Mouse (Mus musculus) embryonic facial prominence, embryonic 12.5 days (tissue): ENCODE measurements at regions not wholly inside any gene's neighbourhood (a gene's known extent, or its start where the extent isn't known, plus 50 kb on each side); places are given as distances from the start of the nearest gene placed in this dataset.

Experiments used
- ATAC-seq: fragments of 200-750 bp; cut with Nextera tagmentation; 2 replicates; pipeline ENCODE4 v1.8.0; 2017; ENCODE audit not compliant: insufficient number of reproducible peaks, insufficient read depth, low FRiP score, low TSS enrichment
- H3K27ac ChIP-seq: fragments of 300-500 bp; sonication (generic); 2 replicates; pipeline ENCODE4 v1.5.1; 2016; ENCODE audit warnings: mild to moderate bottlenecking
- H3K27me3 ChIP-seq: fragments of 300-500 bp; sonication (generic); 2 replicates; pipeline ENCODE4 v1.6.1; 2016; ENCODE audit warnings: mild to moderate bottlenecking, moderate library complexity
- H3K36me3 ChIP-seq: fragments of 300-500 bp; sonication (generic); 2 replicates; pipeline ENCODE4 v1.6.1; 2016; ENCODE audit warnings: mild to moderate bottlenecking
- H3K4me1 ChIP-seq: fragments of 300-500 bp; sonication (generic); 2 replicates; pipeline ENCODE4 v1.6.1; 2016
- H3K4me2 ChIP-seq: fragments of 300-500 bp; sonication (generic); replicated peaks from 2 replicates; pipeline ENCODE4 v1.6.1; 2016; ENCODE audit warnings: mild to moderate bottlenecking, moderate library complexity
- H3K4me3 ChIP-seq: fragments of 300-500 bp; sonication (generic); 2 replicates; pipeline ENCODE4 v1.5.1; 2016; ENCODE audit warnings: mild to moderate bottlenecking
- H3K9ac ChIP-seq: fragments of 300-500 bp; sonication (generic); 2 replicates; pipeline ENCODE4 v1.6.1; 2016; ENCODE audit warnings: mild to moderate bottlenecking, moderate library complexity
- H3K9me3 ChIP-seq: fragments of 300-500 bp; sonication (generic); 2 replicates; pipeline ENCODE4 v1.6.1; 2016; ENCODE audit warnings: mild to moderate bottlenecking, moderate library complexity
- WGBS: fragments of 180-500 bp; shearing (Covaris S2); methylation state at CpG from one replicate; pipeline ENCODE4 v1.1.7; 2016; 5-methylcytosine and 5-hydroxymethylcytosine counted together

DNA sequence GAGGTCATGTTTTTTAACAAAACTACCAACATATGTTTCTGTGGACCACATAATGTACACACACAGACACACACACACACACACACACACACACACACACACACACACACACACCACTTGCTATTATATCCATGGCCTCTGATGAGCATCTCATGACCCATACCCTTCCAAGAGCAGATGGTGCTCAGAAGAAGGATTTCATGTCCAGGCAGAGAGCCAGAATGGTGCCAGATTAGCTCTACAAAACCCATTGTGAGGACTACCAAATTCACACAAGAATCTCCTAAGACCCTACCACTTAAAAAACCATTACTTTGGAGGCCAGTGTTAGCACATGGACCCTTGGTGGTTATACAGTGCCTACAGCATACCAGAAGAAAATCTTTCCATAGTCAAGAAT is 810.5 kb downstream of the Efnb2 start:
- Histone ChIP-seq H3K4me3 (no peak overlapping the region), H3K9me3 (no peaks in the 10 kb centered on the region), H3K4me2 (no peak overlapping the region), H3K4me1 (no peaks in the 10 kb centered on the region), H3K27ac (no peak overlapping the region), H3K9ac (no peak overlapping the region), H3K36me3 (no peaks in the 10 kb centered on the region), H3K27me3 (no peaks in the 10 kb centered on the region)
- no peak for ATAC-seq

GRCm38 (mm10) chr8:7831948-7832347 is 829.1 kb downstream of the Efnb2 start:
- no peaks in the 10 kb centered on the region for H3K9me3 ChIP-seq
- ATAC-seq = no peak
- no peaks in the 10 kb centered on the region for H3K27me3 ChIP-seq
- H3K4me1 ChIP-seq = no peaks in the 10 kb centered on the region
- H3K4me2 ChIP-seq = no peak overlapping the region
- H3K4me3 ChIP-seq = no peak overlapping the region
- H3K36me3 ChIP-seq = no peaks in the 10 kb centered on the region
- H3K27ac ChIP-seq = no peak overlapping the region
- 76% methylated on average over 5 of the region's 5 CpGs for WGBS
- no peak overlapping the region for H3K9ac ChIP-seq

GRCm38 (mm10) chr8:7827811-7828210 is 833.2 kb downstream of the Efnb2 start:
- Histone ChIP-seq H3K4me3 (no peak overlapping the region), H3K4me1 (no peaks in the 10 kb centered on the region), H3K36me3 (no peaks in the 10 kb centered on the region), H3K9ac (no peak overlapping the region), H3K4me2 (no peak overlapping the region), H3K27ac (no peak overlapping the region), H3K27me3 (no peaks in the 10 kb centered on the region), H3K9me3 (no peaks in the 10 kb centered on the region)
- 60% methylated on average over 1 of the region's 1 CpGs for WGBS
- ATAC-seq = no peak

DNA sequence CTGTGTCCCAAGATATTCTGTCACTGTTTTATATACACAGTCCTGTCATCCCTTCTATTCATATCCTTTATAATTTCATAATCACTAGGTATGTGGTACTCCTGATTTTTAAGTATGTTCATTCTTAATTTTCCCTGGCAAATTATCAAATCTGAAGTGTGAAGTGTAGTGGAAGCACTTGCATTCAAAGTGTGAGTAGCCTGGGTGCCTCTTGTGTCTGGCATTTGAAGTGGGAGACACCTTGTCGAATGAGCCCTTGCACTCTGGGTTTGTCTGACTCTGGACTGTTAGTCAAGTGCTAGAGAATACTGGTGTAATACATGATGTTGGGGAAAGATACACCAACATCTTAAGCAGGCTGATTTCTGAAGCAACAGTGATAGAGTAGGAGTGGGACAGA is 852.6 kb downstream of the Efnb2 start:
- 89% methylated on average over 1 of the region's 1 CpGs for WGBS
- no peak overlapping the region for H3K27ac ChIP-seq
- H3K4me1 ChIP-seq = no peaks in the 10 kb centered on the region
- H3K36me3 ChIP-seq = no peaks in the 10 kb centered on the region
- no peaks in the 10 kb centered on the region for H3K9me3 ChIP-seq
- H3K27me3 ChIP-seq = no peaks in the 10 kb centered on the region
- ATAC-seq = no peak
- no peak overlapping the region for H3K4me2 ChIP-seq
- H3K9ac ChIP-seq = no peak overlapping the region
- no peak overlapping the region for H3K4me3 ChIP-seq

DNA sequence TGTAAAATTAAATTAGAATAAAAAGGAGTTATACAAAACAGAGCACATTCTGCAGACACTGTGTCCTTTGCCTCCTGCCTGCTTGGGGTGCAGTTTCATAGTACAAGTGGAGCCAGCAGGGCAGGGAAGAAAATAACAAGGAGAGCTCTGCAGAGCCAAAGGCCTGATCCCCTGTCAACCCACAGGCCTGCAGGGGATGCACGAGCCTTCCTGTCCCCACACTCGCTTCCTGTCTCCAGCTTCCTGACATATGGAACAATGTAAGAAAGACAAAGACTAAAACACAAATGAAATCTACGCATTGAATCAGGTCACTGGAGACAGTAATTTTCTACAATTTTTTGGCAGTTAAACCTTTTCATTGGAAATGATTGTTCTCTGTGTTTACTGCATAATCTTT is 861.8 kb downstream of the Efnb2 start:
- Histone ChIP-seq H3K27ac (no peak overlapping the region), H3K9me3 (no peaks in the 10 kb centered on the region), H3K27me3 (no peaks in the 10 kb centered on the region), H3K4me3 (no peak overlapping the region), H3K4me2 (no peak overlapping the region), H3K36me3 (no peaks in the 10 kb centered on the region), H3K9ac (no peak overlapping the region), H3K4me1 (no peaks in the 10 kb centered on the region)
- no peak for ATAC-seq
- 41% methylated on average over 3 of the region's 3 CpGs for WGBS

DNA sequence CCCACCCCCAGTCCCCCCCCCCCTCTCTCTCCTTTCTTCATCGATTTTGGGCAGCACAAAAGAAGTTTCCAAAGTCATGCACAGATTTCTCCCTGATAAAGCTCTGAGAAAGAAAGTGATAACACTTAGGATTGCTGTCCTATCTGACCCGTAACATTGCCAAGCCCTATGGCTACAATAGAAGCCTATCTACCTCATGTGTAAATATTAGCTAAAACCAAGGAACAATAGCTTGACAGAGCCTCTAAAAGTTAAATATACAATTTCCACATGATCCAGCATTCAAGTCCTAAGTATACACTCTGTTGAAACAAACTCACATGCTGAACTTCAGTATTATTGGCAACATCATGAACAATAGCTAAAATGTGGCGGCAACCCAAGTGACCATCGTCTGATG is 864.9 kb downstream of the Efnb2 start:
- no peak overlapping the region for H3K9ac ChIP-seq
- 90% methylated on average over 4 of the region's 4 CpGs for WGBS
- H3K27ac ChIP-seq = no peak overlapping the region
- H3K9me3 ChIP-seq = no peaks in the 10 kb centered on the region
- H3K4me3 ChIP-seq = no peak overlapping the region
- ATAC-seq = no peak
- no peaks in the 10 kb centered on the region for H3K27me3 ChIP-seq
- H3K36me3 ChIP-seq = no peaks in the 10 kb centered on the region
- H3K4me2 ChIP-seq = no peak overlapping the region
- no peaks in the 10 kb centered on the region for H3K4me1 ChIP-seq

DNA sequence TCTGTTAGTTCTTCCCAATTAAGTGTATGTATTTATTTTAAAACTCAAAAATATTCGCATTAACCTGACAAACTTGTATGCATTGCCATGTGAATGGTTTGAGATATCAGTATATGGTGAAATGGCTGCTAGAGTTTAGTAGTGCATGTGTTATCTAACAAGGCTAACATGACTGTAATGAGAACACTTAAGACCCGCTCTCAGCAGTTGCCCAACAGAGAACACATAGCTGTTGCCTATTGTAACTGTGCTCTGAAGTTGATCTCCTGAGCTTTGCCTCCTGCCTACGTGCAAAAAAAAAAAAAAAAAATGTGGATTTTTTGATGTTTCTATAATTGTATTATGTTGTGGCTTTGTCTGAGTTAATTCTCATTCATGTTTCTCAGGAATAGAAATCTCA is 897.2 kb downstream of the Efnb2 start:
- Histone ChIP-seq H3K36me3 (no peaks in the 10 kb centered on the region), H3K4me1 (no peaks in the 10 kb centered on the region), H3K4me2 (no peak overlapping the region), H3K9me3 (no peaks in the 10 kb centered on the region), H3K9ac (no peak overlapping the region), H3K27me3 (no peaks in the 10 kb centered on the region), H3K4me3 (no peak overlapping the region), H3K27ac (no peak overlapping the region)
- 72% methylated on average over 3 of the region's 3 CpGs for WGBS
- ATAC-seq = no peak

DNA sequence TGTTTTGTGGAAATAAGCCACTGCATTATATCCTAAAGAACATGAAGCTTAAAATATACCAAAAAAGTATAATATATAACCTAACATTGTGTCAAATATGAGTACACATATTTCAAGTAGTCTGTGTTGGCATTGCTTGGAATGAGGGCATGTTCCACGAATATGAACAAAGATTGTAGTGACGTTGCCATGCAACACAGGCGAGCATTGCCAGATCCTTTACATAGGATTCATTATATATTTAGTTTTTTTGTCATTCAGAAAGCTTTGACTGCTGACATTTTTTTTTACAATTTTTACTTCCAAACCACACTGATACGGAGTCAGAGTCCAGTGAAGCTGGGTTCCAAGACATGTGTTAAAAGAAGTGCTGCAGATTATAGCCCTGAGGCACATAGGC is 900.1 kb downstream of the Efnb2 start:
- no peaks in the 10 kb centered on the region for H3K27me3 ChIP-seq
- H3K9me3 ChIP-seq = no peaks in the 10 kb centered on the region
- no peaks in the 10 kb centered on the region for H3K4me1 ChIP-seq
- no peak overlapping the region for H3K27ac ChIP-seq
- WGBS = 76% methylated on average over 4 of the region's 4 CpGs
- no peak overlapping the region for H3K9ac ChIP-seq
- no peak overlapping the region for H3K4me3 ChIP-seq
- no peak for ATAC-seq
- no peaks in the 10 kb centered on the region for H3K36me3 ChIP-seq
- H3K4me2 ChIP-seq = no peak overlapping the region

DNA sequence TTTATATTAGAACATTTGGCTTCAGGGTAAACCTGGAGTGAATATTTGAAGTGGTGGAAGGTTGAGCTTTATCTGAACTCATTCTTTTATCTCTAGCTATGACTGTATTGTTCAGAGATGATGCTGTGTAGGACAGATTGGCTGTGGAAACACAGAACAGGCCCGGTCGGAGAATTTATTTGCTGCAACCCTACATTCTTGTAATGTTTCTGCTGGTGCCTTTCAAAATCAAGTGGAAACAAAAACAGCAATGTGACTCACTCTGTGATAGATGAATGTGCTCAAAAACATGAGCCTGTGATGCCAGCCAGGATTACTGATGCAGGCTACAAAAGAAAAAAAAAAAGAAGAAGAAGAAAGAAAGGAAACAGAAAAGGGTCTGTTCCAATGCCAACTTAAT is 928.3 kb downstream of the Efnb2 start:
- Histone ChIP-seq H3K4me2 (no peak overlapping the region), H3K36me3 (no peaks in the 10 kb centered on the region), H3K9ac (no peak overlapping the region), H3K4me3 (no peak overlapping the region), H3K4me1 (no peaks in the 10 kb centered on the region), H3K27me3 (no peaks in the 10 kb centered on the region), H3K9me3 (no peaks in the 10 kb centered on the region), H3K27ac (no peak overlapping the region)
- ATAC-seq = no peak
- 60% methylated on average over 2 of the region's 2 CpGs for WGBS

- no peak overlapping the region for H3K9ac ChIP-seq
- no peak overlapping the region for H3K27ac ChIP-seq
- no peak overlapping the region for H3K4me3 ChIP-seq
- no peaks in the 10 kb centered on the region for H3K9me3 ChIP-seq
- no peak for ATAC-seq
- H3K27me3 ChIP-seq = no peaks in the 10 kb centered on the region
- H3K4me2 ChIP-seq = no peak overlapping the region
- H3K4me1 ChIP-seq = no peaks in the 10 kb centered on the region
- no peaks in the 10 kb centered on the region for H3K36me3 ChIP-seq
- WGBS = 92% methylated on average over 3 of the region's 3 CpGs
Observed at GRCm38 (mm10) chr8:7721880-7722279, 939.2 kb downstream of the Efnb2 start.

GRCm38 (mm10) chr8:7718898-7719696 is 941.9 kb downstream of the Efnb2 start:
- no peak for ATAC-seq
- 82% methylated on average over 5 of the region's 5 CpGs for WGBS
- H3K27ac ChIP-seq = no peak overlapping the region
- H3K36me3 ChIP-seq = no peaks in the 10 kb centered on the region
- H3K4me2 ChIP-seq = no peak overlapping the region
- H3K9ac ChIP-seq = no peak overlapping the region
- H3K27me3 ChIP-seq = no peaks in the 10 kb centered on the region
- H3K4me3 ChIP-seq = no peak overlapping the region
- no peaks in the 10 kb centered on the region for H3K4me1 ChIP-seq
- no peaks in the 10 kb centered on the region for H3K9me3 ChIP-seq

DNA sequence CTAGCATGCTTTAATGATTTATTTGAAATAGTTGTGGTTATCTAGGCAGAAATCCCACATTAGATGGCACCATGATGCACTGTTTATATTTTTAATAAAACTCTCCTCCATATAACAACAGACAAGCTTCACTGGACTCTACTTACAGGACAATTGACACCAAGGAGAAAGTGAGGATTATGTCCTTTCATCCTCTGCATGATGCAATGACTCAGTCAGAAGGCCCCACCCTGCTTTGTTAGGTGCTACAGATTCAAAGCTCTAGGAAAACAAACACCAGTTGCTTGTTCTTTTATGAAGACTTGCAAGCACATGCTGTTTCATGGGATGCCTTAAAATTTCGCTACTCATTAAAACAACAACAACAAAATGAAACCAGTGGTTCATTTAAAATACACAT is 950.3 kb downstream of the Efnb2 start:
- WGBS = 63% methylated on average over 1 of the region's 1 CpGs
- ATAC-seq = no peak

GRCm38 (mm10) chr8:7709406-7709805 is 951.6 kb downstream of the Efnb2 start:
- no peak overlapping the region for H3K9ac ChIP-seq
- H3K4me3 ChIP-seq = no peak overlapping the region
- H3K4me1 ChIP-seq = no peaks in the 10 kb centered on the region
- no peak for ATAC-seq
- H3K4me2 ChIP-seq = no peak overlapping the region
- no peaks in the 10 kb centered on the region for H3K27me3 ChIP-seq
- WGBS = 94% methylated on average over 1 of the region's 1 CpGs
- no peaks in the 10 kb centered on the region for H3K9me3 ChIP-seq
- no peak overlapping the region for H3K27ac ChIP-seq
- no peaks in the 10 kb centered on the region for H3K36me3 ChIP-seq

More for the DNA sequence above, 950.3 kb downstream of the Efnb2 start:
- Histone ChIP-seq H3K4me2 (no peak overlapping the region), H3K9me3 (no peaks in the 10 kb centered on the region), H3K4me3 (no peak overlapping the region), H3K9ac (no peak overlapping the region), H3K4me1 (no peaks in the 10 kb centered on the region), H3K36me3 (no peaks in the 10 kb centered on the region), H3K27me3 (no peaks in the 10 kb centered on the region), H3K27ac (no peak overlapping the region)
